Mouse (Mus musculus): ENCODE measurements around the gene Tdp1. TPM values are rescaled to one million over a fixed set of nuclear protein-coding genes. Genes with fewer than 3 reads are reported as not detected.

Gene Tdp1
- polyA plus RNA-seq, 1 experiment = 21.4 TPM

DNA sequence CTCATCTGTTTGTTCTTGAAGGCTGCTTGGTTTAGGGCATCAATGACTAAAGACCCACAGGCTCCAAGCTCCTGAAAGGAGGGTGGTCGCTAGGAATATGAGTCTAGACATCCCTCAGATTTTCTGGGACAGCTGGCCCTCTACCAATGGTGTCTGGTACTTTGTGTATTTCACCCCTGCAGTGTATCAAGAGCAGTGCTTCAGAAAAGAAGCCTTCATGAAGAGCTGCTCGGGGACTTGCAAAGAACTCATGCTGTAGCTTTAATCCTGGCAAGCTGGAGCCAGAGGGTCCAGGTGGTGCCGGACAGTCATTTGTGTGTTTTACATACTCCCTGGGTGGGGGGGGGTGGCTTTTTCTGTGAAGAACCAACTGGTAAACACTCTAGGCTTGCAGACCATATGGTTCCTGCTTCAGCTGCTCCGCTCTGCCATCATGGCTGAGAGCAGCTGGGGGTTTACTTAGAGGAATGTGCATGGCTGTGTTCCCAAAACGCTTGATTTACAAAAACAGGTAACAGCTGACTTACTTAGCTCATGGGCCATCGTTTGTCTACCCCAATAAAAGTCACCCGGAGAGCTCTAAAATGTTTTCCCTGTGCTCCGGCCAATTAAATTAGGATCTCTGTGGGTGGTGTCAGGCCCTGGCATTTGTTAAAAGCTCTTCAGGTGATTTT lies 118.7 kb downstream of the Tdp1 start:
- TF ChIP-seq CTCF (IDR thresholded peaks at IDR 0.05; ENCODE audit: extremely low read depth, insufficient read depth, low read length) (no peak), POLR2A (IDR thresholded peaks at IDR 0.05; ENCODE audit: extremely low read depth, insufficient read depth, low read length) (no peak)
- no peak overlapping the region for H3K4me3 ChIP-seq (ENCODE audit: insufficient read depth, low read length)
- H3K27ac ChIP-seq (ENCODE audit: insufficient read depth, low read length) = no peak overlapping the region
- H3K4me1 ChIP-seq (ENCODE audit: control insufficient read depth, insufficient read depth, low read length) = no peaks in the 10 kb centered on the region

Other genes starting within 250 kb of the Tdp1 start
- 0.26 and 0.75 TPM in 2 replicates for gene Efcab11, start 78 bp upstream of the Tdp1 start, polyA plus RNA-seq (2012; rRNA removed)
- 4.5 and 6.0 TPM in 2 replicates for gene Kcnk13, start 80.0 kb downstream of the Tdp1 start, polyA plus RNA-seq (2012; rRNA removed)
- 143 and 149 TPM in 2 replicates for gene Psmc1, start 225.6 kb downstream of the Tdp1 start, polyA plus RNA-seq (2012; rRNA removed)

All from cortical plate, adult 2 months (tissue).